Mouse (Mus musculus): ENCODE data around the gene Slco2a1.

GRCm38 (mm10) chr9:102958703-102959102 lies 29.8 kb upstream of the Slco2a1 start:
- TF ChIP-seq CTCF (IDR thresholded peaks at IDR 0.05; ENCODE audit: insufficient read depth, low read length), result no peak
- no peak for TF ChIP-seq POLR2A (IDR thresholded peaks at IDR 0.05; ENCODE audit: borderline replicate concordance, extremely low read depth, low read depth, low read length)

Data from lung, adult 2 months (tissue).